Mouse (Mus musculus) lung, postnatal 0 days (tissue): Measurements from ENCODE around the gene Zfp709. TPM values are rescaled to one million over a fixed set of nuclear protein-coding genes. Genes with fewer than 3 reads are reported as not detected.
"Not testable (repeated sequence)": the region's sequence is repeated elsewhere in the genome, so short reads cannot be mapped to it uniquely, and the experiment has no call there.

Source experiments
- ATAC-seq: fragments of 200-750 bp; cut with Nextera tagmentation; 2 replicates; pipeline ENCODE4 v1.8.0; 2017; ENCODE audit warnings: moderate library complexity
- DNase-seq: peaks from one replicate; pipeline ENCODE4 v3.0.0-alpha.2; 2016; ENCODE audit warnings: low spot score
- H3K27ac ChIP-seq: fragments of 300-500 bp; sonication (generic); 2 replicates; pipeline ENCODE4 v1.5.1; 2014; ENCODE audit warnings: antibody characterized with exemption, mild to moderate bottlenecking, low read length, mixed read lengths
- H3K27me3 ChIP-seq: fragments of 300-500 bp; sonication (generic); replicated peaks from 2 replicates; pipeline ENCODE4 v1.6.1; 2014; ENCODE audit warnings: low read length, mixed read lengths; ENCODE audit not compliant: insufficient read depth
- H3K36me3 ChIP-seq: fragments of 300-500 bp; sonication (generic); 2 replicates; pipeline ENCODE4 v1.6.1; 2014; ENCODE audit warnings: low read length, mixed read lengths; ENCODE audit not compliant: insufficient read depth
- H3K4me1 ChIP-seq: fragments of 300-500 bp; sonication (generic); 2 replicates; pipeline ENCODE4 v1.6.1; 2014; ENCODE audit warnings: antibody characterized with exemption, low read depth, low read length, mixed read lengths; ENCODE audit not compliant: insufficient read depth
- H3K4me2 ChIP-seq: fragments of 300-500 bp; sonication (generic); replicated peaks from 2 replicates; pipeline ENCODE4 v1.6.1; 2014; ENCODE audit warnings: low read depth, mild to moderate bottlenecking, low read length, moderate library complexity, mixed read lengths
- H3K4me3 ChIP-seq: fragments of 300-500 bp; sonication (generic); 2 replicates; pipeline ENCODE4 v1.5.1; 2014; ENCODE audit warnings: low read depth, low read length
- H3K9ac ChIP-seq: fragments of 300-500 bp; sonication (generic); replicated peaks from 2 replicates; pipeline ENCODE4 v1.6.1; 2014; ENCODE audit warnings: low read depth, mild to moderate bottlenecking
- H3K9me3 ChIP-seq: fragments of 300-500 bp; sonication (generic); 2 replicates; pipeline ENCODE4 v1.6.1; 2016; ENCODE audit warnings: low read length, mixed read lengths
- CTCF ChIP-seq: IDR thresholded peaks from 2 replicates; pipeline ENCODE4 v1.5.1; 2016; ENCODE audit warnings: antibody characterized with exemption, mild to moderate bottlenecking
- EP300 ChIP-seq: IDR thresholded peaks from 2 replicates; pipeline ENCODE4 v1.6.1; 2016; ENCODE audit warnings: antibody characterized with exemption, mild to moderate bottlenecking, control low read depth
- WGBS: fragments of 180-500 bp; shearing (Covaris S2); extraction: QIAGEN DNeasy Blood & Tissue Kit; methylation state at CpG from one replicate; pipeline ENCODE4 v1.1.7; 2014; 5-methylcytosine and 5-hydroxymethylcytosine counted together
- polyA plus RNA-seq: library from polyadenylated mRNA; unstranded; fragments of >200 nt; fragmentation: Nextera tagmentation; extraction: Ambion mirVana; gene quantifications from 2 replicates; pipeline ENCODE4 v1.2.1, GENCODE M21; 2015

The Zfp709 gene
- 3.6 and 3.9 TPM in 2 replicates for polyA plus RNA-seq

- peaks cover 13% of the 10 kb centered on the region; the same call in 1 of the 2 replicates for H3K9me3 ChIP-seq
- peak within 1 kb of the TSS; percentile 74 for H3K9ac ChIP-seq
- ATAC-seq (peak; percentile 96), DNase-seq (peak; percentile 87)
- H3K4me2 ChIP-seq, result peak within 1 kb of the TSS; percentile 95
- WGBS, result 5% methylated on average over 45 of the region's 45 CpGs
- peak within 1 kb of the TSS; percentile 58 for H3K4me3 ChIP-seq
- no peaks in the 10 kb centered on the region for H3K27me3 ChIP-seq
- no peaks in the 10 kb centered on the region for H3K4me1 ChIP-seq
- peak within 1 kb of the TSS; percentile 74 for H3K27ac ChIP-seq
- no peak for TF ChIP-seq EP300
- no peak for TF ChIP-seq CTCF
- H3K36me3 ChIP-seq, result no peaks in the 10 kb centered on the region
Measured at GRCm38 (mm10) chr8:71881618-71882274, at the start of gene Zfp709. TSS of gene Zfp709 (plus strand) at chr8:71882019.

- ATAC-seq, H3K4me3 ChIP-seq, H3K4me1 ChIP-seq, H3K27me3 ChIP-seq, H3K27ac ChIP-seq, H3K9me3 ChIP-seq, H3K36me3 ChIP-seq, H3K4me2 ChIP-seq, H3K9ac ChIP-seq, DNase-seq: not testable (repeated sequence)
- 80% methylated on average over 4 of the region's 4 CpGs for WGBS
Measured at GRCm38 (mm10) chr8:71838207-71838606, 43.6 kb upstream of the Zfp709 start.

GRCm38 (mm10) chr8:71841201-71841817 lies 40.5 kb upstream of the Zfp709 start:
- not testable (repeated sequence) for H3K9ac ChIP-seq, H3K9me3 ChIP-seq, H3K4me2 ChIP-seq, ATAC-seq, H3K4me1 ChIP-seq, H3K27me3 ChIP-seq, H3K27ac ChIP-seq, H3K4me3 ChIP-seq, H3K36me3 ChIP-seq
- peak; percentile 5 for DNase-seq
- 85% methylated on average over 3 of the region's 3 CpGs for WGBS

- H3K9me3 ChIP-seq, H3K4me3 ChIP-seq, H3K4me2 ChIP-seq, H3K4me1 ChIP-seq, H3K27ac ChIP-seq, ATAC-seq, H3K9ac ChIP-seq, H3K27me3 ChIP-seq, H3K36me3 ChIP-seq: not testable (repeated sequence)
- DNase-seq, result peak; percentile 3
- WGBS, result 62% methylated on average over 2 of the region's 2 CpGs
Measured at GRCm38 (mm10) chr8:71842476-71842875, 39.3 kb upstream of the Zfp709 start.

- not testable (repeated sequence) for H3K27me3 ChIP-seq, H3K4me1 ChIP-seq, DNase-seq, H3K36me3 ChIP-seq, H3K4me3 ChIP-seq, H3K9ac ChIP-seq, H3K27ac ChIP-seq, ATAC-seq, H3K9me3 ChIP-seq, H3K4me2 ChIP-seq
- 68% methylated on average over 1 of the region's 1 CpGs for WGBS
Measured at GRCm38 (mm10) chr8:71844453-71844852, 37.4 kb upstream of the Zfp709 start.

- H3K4me2 ChIP-seq, H3K4me3 ChIP-seq, H3K36me3 ChIP-seq, DNase-seq, H3K4me1 ChIP-seq, H3K27me3 ChIP-seq, H3K27ac ChIP-seq, H3K9me3 ChIP-seq, H3K9ac ChIP-seq, ATAC-seq: not testable (repeated sequence)
- WGBS, result 74% methylated on average over 1 of the region's 1 CpGs
Measured at GRCm38 (mm10) chr8:71845993-71846483, 35.8 kb upstream of the Zfp709 start.

GRCm38 (mm10) chr8:71846745-71847144 lies 35.1 kb upstream of the Zfp709 start:
- ATAC-seq, H3K9ac ChIP-seq, H3K4me2 ChIP-seq, H3K9me3 ChIP-seq, H3K27ac ChIP-seq, H3K4me3 ChIP-seq, H3K27me3 ChIP-seq, H3K36me3 ChIP-seq, H3K4me1 ChIP-seq, DNase-seq: not testable (repeated sequence)
- 81% methylated on average over 2 of the region's 2 CpGs for WGBS

- H3K27ac ChIP-seq, ATAC-seq, H3K36me3 ChIP-seq, H3K9me3 ChIP-seq, H3K9ac ChIP-seq, H3K4me3 ChIP-seq, DNase-seq, H3K4me2 ChIP-seq, H3K4me1 ChIP-seq, H3K27me3 ChIP-seq: not testable (repeated sequence)
- WGBS, result 84% methylated on average over 1 of the region's 1 CpGs
Measured at GRCm38 (mm10) chr8:71851014-71851413, 30.8 kb upstream of the Zfp709 start.

GRCm38 (mm10) chr8:71853360-71853759 lies 28.5 kb upstream of the Zfp709 start:
- not testable (repeated sequence) for H3K4me2 ChIP-seq, H3K4me3 ChIP-seq, ATAC-seq, H3K4me1 ChIP-seq, H3K9ac ChIP-seq, H3K9me3 ChIP-seq, H3K27ac ChIP-seq, H3K27me3 ChIP-seq, H3K36me3 ChIP-seq
- DNase-seq, result peak; percentile 4
